Mouse (Mus musculus) neural tube, embryonic 13.5 days (tissue): ENCODE measurements around the gene Sptbn1. TPM values are rescaled to one million over a fixed set of nuclear protein-coding genes. Genes with fewer than 3 reads are reported as not detected.

Experiments used
- ATAC-seq: fragments of 200-750 bp; cut with Nextera tagmentation; 2 replicates; pipeline ENCODE4 v1.8.0; 2017; ENCODE audit warnings: low read depth, mild to moderate bottlenecking, moderate TSS enrichment, moderate library complexity
- H3K27ac ChIP-seq: fragments of 300-500 bp; sonication (generic); replicated peaks from 2 replicates; pipeline ENCODE4 v1.5.1; 2015; ENCODE audit warnings: moderate library complexity, mild to moderate bottlenecking, inconsistent platforms
- H3K27me3 ChIP-seq: fragments of 300-500 bp; sonication (generic); 2 replicates; pipeline ENCODE4 v1.6.1; 2015; ENCODE audit warnings: mild to moderate bottlenecking, inconsistent platforms
- H3K36me3 ChIP-seq: fragments of 300-500 bp; sonication (generic); 2 replicates; pipeline ENCODE4 v1.6.1; 2015; ENCODE audit warnings: mild to moderate bottlenecking, inconsistent platforms
- H3K4me1 ChIP-seq: fragments of 300-500 bp; sonication (generic); replicated peaks from 2 replicates; pipeline ENCODE4 v1.6.1; 2015; ENCODE audit warnings: inconsistent platforms
- H3K4me2 ChIP-seq: fragments of 300-500 bp; sonication (generic); 2 replicates; pipeline ENCODE4 v1.6.1; 2015; ENCODE audit warnings: inconsistent platforms, mild to moderate bottlenecking, moderate library complexity
- H3K4me3 ChIP-seq: fragments of 300-500 bp; sonication (generic); 2 replicates; pipeline ENCODE4 v1.5.1; 2015; ENCODE audit warnings: mild to moderate bottlenecking, inconsistent platforms
- H3K9ac ChIP-seq: fragments of 300-500 bp; sonication (generic); 2 replicates; pipeline ENCODE4 v1.6.1; 2015; ENCODE audit warnings: moderate library complexity, mild to moderate bottlenecking, inconsistent platforms
- H3K9me3 ChIP-seq: fragments of 300-500 bp; sonication (generic); 2 replicates; pipeline ENCODE4 v1.6.1; 2016; ENCODE audit warnings: inconsistent platforms
- WGBS: fragments of 180-500 bp; shearing (Covaris S2); methylation state at CpG from one replicate; pipeline ENCODE4 v1.1.7; 2015; 5-methylcytosine and 5-hydroxymethylcytosine counted together
- polyA plus RNA-seq: library from polyadenylated mRNA; unstranded; fragments of >200 nt; fragmentation: Nextera tagmentation; extraction: Ambion mirVana; gene quantifications from 2 replicates; pipeline ENCODE4 v1.2.1, GENCODE M21; 2015

Sptbn1 gene
- 183 and 188 TPM in 2 replicates for polyA plus RNA-seq

- H3K9ac ChIP-seq: peak within 1 kb of the TSS; percentile 99
- H3K4me3 ChIP-seq: peak within 1 kb of the TSS; percentile 99
- H3K4me1 ChIP-seq: peaks cover 36% of the 10 kb centered on the region
- no peaks in the 10 kb centered on the region for H3K27me3 ChIP-seq
- H3K9me3 ChIP-seq: no peaks in the 10 kb centered on the region
- H3K27ac ChIP-seq: peak within 1 kb of the TSS; percentile 98
- WGBS: under 1% methylated on average over 52 of the region's 81 CpGs
- H3K36me3 ChIP-seq: no peaks in the 10 kb centered on the region
- peak within 1 kb of the TSS; percentile 77 for H3K4me2 ChIP-seq
- peak; percentile 97 for ATAC-seq
Measured at GRCm38 (mm10) chr11:30267892-30268647, at the start of gene Sptbn1. Sptbn1 (minus strand) TSS chr11:30268175.

- Histone ChIP-seq H3K27me3 (no peaks in the 10 kb centered on the region), H3K4me3 (no peak overlapping the region), H3K36me3 (no peaks in the 10 kb centered on the region), H3K9me3 (no peaks in the 10 kb centered on the region), H3K4me1 (no peaks in the 10 kb centered on the region), H3K4me2 (no peak overlapping the region), H3K27ac (no peak overlapping the region), H3K9ac (no peak overlapping the region)
- no peak for ATAC-seq
Measured at GRCm38 (mm10) chr11:30294279-30294678, 26.3 kb upstream of the Sptbn1 start.

- 94% methylated on average over 3 of the region's 3 CpGs for WGBS
Measured at GRCm38 (mm10) chr11:30292221-30293160, 24.5 kb upstream of the Sptbn1 start.

GRCm38 (mm10) chr11:30291155-30291554 lies 23.2 kb upstream of the Sptbn1 start:
- no peaks in the 10 kb centered on the region for H3K36me3 ChIP-seq

More at GRCm38 (mm10) chr11:30292221-30293160, 24.5 kb upstream of the Sptbn1 start:
- no peak overlapping the region for H3K27ac ChIP-seq
- H3K9ac ChIP-seq: no peak overlapping the region
- no peaks in the 10 kb centered on the region for H3K27me3 ChIP-seq
- no peaks in the 10 kb centered on the region for H3K36me3 ChIP-seq
- no peak for ATAC-seq
- H3K4me2 ChIP-seq: no peak overlapping the region
- no peaks in the 10 kb centered on the region for H3K9me3 ChIP-seq
- no peaks in the 10 kb centered on the region for H3K4me1 ChIP-seq
- no peak overlapping the region for H3K4me3 ChIP-seq

GRCm38 (mm10) chr11:30289470-30290431 lies 21.8 kb upstream of the Sptbn1 start:
- H3K9me3 ChIP-seq: no peaks in the 10 kb centered on the region
- no peak for ATAC-seq
- no peaks in the 10 kb centered on the region for H3K36me3 ChIP-seq
- H3K4me3 ChIP-seq: no peak overlapping the region
- no peak overlapping the region for H3K9ac ChIP-seq
- WGBS: 69% methylated on average over 7 of the region's 7 CpGs
- H3K4me2 ChIP-seq: no peak overlapping the region
- H3K4me1 ChIP-seq: no peaks in the 10 kb centered on the region
- H3K27me3 ChIP-seq: no peaks in the 10 kb centered on the region
- no peak overlapping the region for H3K27ac ChIP-seq

More at GRCm38 (mm10) chr11:30291155-30291554, 23.2 kb upstream of the Sptbn1 start:
- no peak overlapping the region for H3K4me2 ChIP-seq
- WGBS: 65% methylated on average over 8 of the region's 8 CpGs
- no peaks in the 10 kb centered on the region for H3K9me3 ChIP-seq
- no peak overlapping the region for H3K9ac ChIP-seq
- no peaks in the 10 kb centered on the region for H3K27me3 ChIP-seq
- H3K4me3 ChIP-seq: no peak overlapping the region
- H3K27ac ChIP-seq: no peak overlapping the region
- no peak for ATAC-seq
- no peaks in the 10 kb centered on the region for H3K4me1 ChIP-seq

- Histone ChIP-seq H3K9ac (no peak overlapping the region), H3K4me2 (no peak overlapping the region), H3K4me3 (no peak overlapping the region), H3K36me3 (no peaks in the 10 kb centered on the region), H3K27ac (no peak overlapping the region), H3K4me1 (no peaks in the 10 kb centered on the region), H3K9me3 (no peaks in the 10 kb centered on the region), H3K27me3 (no peaks in the 10 kb centered on the region)
- 87% methylated on average over 2 of the region's 2 CpGs for WGBS
- no peak for ATAC-seq
Measured at GRCm38 (mm10) chr11:30288075-30288474, 20.1 kb upstream of the Sptbn1 start.

- H3K9ac ChIP-seq: no peak overlapping the region
- 62% methylated on average over 2 of the region's 2 CpGs for WGBS
- ATAC-seq: no peak
- no peaks in the 10 kb centered on the region for H3K27me3 ChIP-seq
- H3K4me1 ChIP-seq: no peaks in the 10 kb centered on the region
- H3K9me3 ChIP-seq: no peaks in the 10 kb centered on the region
- no peaks in the 10 kb centered on the region for H3K36me3 ChIP-seq
- H3K4me3 ChIP-seq: no peak overlapping the region
- H3K4me2 ChIP-seq: no peak overlapping the region
- no peak overlapping the region for H3K27ac ChIP-seq
Measured at GRCm38 (mm10) chr11:30283710-30284109, 15.7 kb upstream of the Sptbn1 start.

GRCm38 (mm10) chr11:30281096-30281495 lies 13.1 kb upstream of the Sptbn1 start:
- WGBS: 83% methylated on average over 5 of the region's 5 CpGs
- ATAC-seq: no peak

GRCm38 (mm10) chr11:30279278-30279677 lies 11.3 kb upstream of the Sptbn1 start:
- H3K27ac ChIP-seq: no peak overlapping the region
- H3K4me3 ChIP-seq: no peak overlapping the region
- no peaks in the 10 kb centered on the region for H3K9me3 ChIP-seq
- no peaks in the 10 kb centered on the region for H3K27me3 ChIP-seq
- no peak overlapping the region for H3K4me2 ChIP-seq
- no peak for ATAC-seq
- no peaks in the 10 kb centered on the region for H3K4me1 ChIP-seq
- H3K36me3 ChIP-seq: no peaks in the 10 kb centered on the region
- H3K9ac ChIP-seq: no peak overlapping the region
- 86% methylated on average over 5 of the region's 5 CpGs for WGBS

More at GRCm38 (mm10) chr11:30281096-30281495, 13.1 kb upstream of the Sptbn1 start:
- Histone ChIP-seq H3K4me1 (no peaks in the 10 kb centered on the region), H3K27ac (no peak overlapping the region), H3K4me3 (no peak overlapping the region), H3K27me3 (no peaks in the 10 kb centered on the region), H3K9me3 (no peaks in the 10 kb centered on the region), H3K36me3 (no peaks in the 10 kb centered on the region), H3K4me2 (no peak overlapping the region), H3K9ac (no peak overlapping the region)

- ATAC-seq: no peak
Measured at GRCm38 (mm10) chr11:30275436-30276031, 7.6 kb upstream of the Sptbn1 start.

GRCm38 (mm10) chr11:30269524-30269923 lies 1.5 kb upstream of the Sptbn1 start:
- 75% methylated on average over 1 of the region's 1 CpGs for WGBS
- Histone ChIP-seq H3K9ac (no peak overlapping the region), H3K4me2 (peak overlapping the region; percentile 77), H3K36me3 (no peaks in the 10 kb centered on the region), H3K9me3 (no peaks in the 10 kb centered on the region), H3K27ac (no peak overlapping the region), H3K27me3 (no peaks in the 10 kb centered on the region), H3K4me3 (peak overlapping the region; percentile 99; the same call in 1 of the 2 replicates), H3K4me1 (peaks cover 21% of the 10 kb centered on the region)
- ATAC-seq: no peak

More at GRCm38 (mm10) chr11:30275436-30276031, 7.6 kb upstream of the Sptbn1 start:
- Histone ChIP-seq H3K4me3 (no peak overlapping the region), H3K27ac (no peak overlapping the region), H3K4me2 (no peak overlapping the region), H3K9ac (no peak overlapping the region), H3K27me3 (no peaks in the 10 kb centered on the region), H3K4me1 (no peaks in the 10 kb centered on the region), H3K9me3 (no peaks in the 10 kb centered on the region), H3K36me3 (no peaks in the 10 kb centered on the region)
- 66% methylated on average over 3 of the region's 3 CpGs for WGBS
